Mouse (Mus musculus): Measurements from ENCODE around the gene Smarcd2.

GRCm38 (mm10) chr11:106255685-106256451, 16.9 kb downstream of the Smarcd2 start, which contains the start of the genes Ftsj3 and Psmc5:
- peak; percentile 28; the same call in 1 of the 2 replicates for TF ChIP-seq CTCF (IDR thresholded peaks at IDR 0.05; ENCODE audit: extremely low read depth, insufficient read length, insufficient replicate concordance, low read depth, low read length)
- TF ChIP-seq POLR2A (IDR thresholded peaks at IDR 0.05; ENCODE audit: low read depth, low read length), result peak; percentile 45; the same call in 1 of the 2 replicates
